Mouse (Mus musculus) erythroid progenitor cell, adult 5-6 weeks (primary cell): ENCODE data around the gene Crcp. TPM values are rescaled to one million over a fixed set of nuclear protein-coding genes. Genes with fewer than 3 reads are reported as not detected.
"Not testable (repeated sequence)": the region's sequence is repeated elsewhere in the genome, so short reads cannot be mapped to it uniquely, and the experiment has no call there.

ENCODE experiments used
- ATAC-seq: replicated peaks from 2 replicates; pipeline ENCODE4 v1.8.0; 2016; ENCODE audit warnings: moderate number of reproducible peaks, mild to moderate bottlenecking, moderate TSS enrichment, inconsistent platforms; ENCODE audit not compliant: poor library complexity, low FRiP score, severe bottlenecking
- total RNA-seq, 2 experiments: library from RNA; stranded (forward) in 1 of 2; stranded (reverse) in 1 of 2; fragments of 150-400 nt in 1 of 2; fragments of 186-747, 209-891 nt in 1 of 2; gene quantifications; 2 replicates each; pipeline versions ENCODE4 v1.2.3 to v1.2.4; 2015 to 2017; ENCODE audit warnings: low replicate concordance in 2 of 2

Gene Crcp
- total RNA-seq, 2 experiments from 2014 or later: 18.1 to 31.4 TPM

DNA sequence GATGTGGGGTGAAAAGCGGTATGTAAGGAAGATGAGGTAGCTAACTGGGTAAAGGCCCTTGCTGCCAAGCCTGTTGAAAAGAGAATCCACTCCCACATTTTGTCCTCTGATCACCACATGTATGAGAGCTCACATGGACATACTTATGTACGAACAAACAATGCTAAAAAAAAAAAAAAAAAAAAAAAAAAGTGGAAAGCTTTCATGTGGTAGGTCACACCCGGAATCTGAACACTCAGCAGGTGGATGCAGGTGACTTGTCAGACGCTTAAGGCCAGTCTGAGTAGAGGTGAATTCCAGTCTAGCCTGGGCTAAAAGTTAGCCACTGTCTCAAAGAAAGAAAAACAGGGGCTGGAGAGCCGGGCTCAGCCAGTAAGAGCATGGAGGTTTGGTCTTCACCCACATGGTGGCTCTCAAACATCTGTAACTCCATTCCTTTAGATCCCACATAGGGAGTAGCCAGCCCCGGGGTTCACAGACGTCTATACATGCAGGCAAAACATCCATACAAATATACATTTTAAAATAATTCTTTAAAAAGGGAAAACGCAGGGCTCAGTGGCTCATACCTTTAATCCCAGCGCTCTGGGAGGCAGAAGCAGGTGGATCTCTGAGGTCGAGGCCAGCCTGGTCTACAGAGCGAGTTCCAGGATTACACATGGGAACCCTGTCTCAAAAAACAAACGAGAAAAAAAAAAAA is 5.9 kb upstream of the Crcp start:
- no peak for ATAC-seq

DNA sequence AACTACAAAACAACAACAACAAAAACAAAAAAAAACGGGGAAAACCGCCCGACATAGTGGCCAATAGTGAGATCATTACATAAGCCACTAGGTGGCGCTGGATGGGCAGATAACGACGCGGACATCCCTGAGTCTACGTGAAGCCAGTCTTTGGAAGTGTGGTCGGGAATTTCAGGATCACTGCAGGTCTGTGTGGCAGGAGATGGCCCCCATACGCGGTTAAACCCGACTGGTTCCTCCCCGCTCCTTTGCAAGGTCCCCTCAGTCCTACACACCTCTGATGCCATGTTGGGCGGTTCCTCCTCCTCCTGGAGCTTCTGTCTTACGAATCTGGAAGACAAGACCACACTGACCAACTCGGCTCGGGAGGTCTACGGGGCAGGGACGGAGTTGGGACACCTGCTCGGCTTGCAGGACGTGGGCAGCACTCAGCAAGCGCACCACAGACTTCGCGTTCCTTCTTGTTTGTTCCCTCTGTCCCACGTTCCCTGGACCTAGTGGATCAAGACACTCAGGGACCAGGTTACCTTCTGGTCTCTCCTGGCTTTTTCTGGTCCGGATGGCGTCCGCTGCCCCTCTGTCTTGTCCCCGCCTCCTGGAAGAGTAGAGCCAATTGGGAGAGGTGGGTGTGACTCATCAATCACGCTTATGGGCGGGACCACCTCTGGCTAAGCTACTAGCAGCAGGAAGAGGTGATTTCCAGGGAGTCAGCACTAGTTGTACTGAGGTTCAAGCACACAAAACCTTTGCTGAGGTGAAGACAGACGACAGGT is 5.1 kb upstream of the Crcp start:
- ATAC-seq: peak; percentile 90

DNA sequence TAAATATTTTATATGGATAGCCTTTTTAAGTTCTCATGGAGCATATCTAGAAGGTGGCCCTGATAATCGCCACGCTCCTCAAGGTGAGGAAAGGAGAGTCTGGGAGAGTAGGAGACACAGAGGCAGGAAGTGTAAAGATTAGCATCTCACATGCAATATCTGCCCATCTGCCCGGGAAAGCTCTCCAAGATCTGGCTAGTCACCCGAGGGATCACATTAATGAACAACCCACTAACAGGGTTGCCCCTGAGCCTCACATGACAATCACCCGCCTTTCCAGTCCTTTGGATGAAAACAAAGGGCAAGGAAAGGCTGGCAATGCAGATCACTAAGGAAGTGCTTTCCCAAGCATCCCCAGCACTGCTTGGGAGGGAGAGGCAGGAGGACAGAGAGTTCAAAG is 2.0 kb upstream of the Crcp start:
- ATAC-seq: no peak

DNA sequence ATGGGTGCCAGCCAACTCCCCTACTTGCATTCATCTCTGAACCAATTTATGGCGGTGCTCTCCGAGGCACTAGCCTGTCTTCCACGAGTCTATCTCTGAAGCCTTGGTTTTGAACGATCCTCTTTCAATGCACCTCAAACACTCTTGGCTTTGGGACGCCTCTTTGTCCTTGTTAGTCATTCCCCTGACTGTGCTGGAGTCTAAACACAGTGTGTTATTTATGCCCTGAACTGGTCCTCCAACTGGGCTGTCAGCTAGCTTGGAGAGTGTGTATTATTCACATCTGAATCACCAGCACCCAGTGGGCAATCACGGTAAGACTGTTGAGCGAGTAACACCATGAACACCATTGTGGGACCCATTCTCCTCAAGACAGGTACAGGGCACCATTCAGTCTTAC is 1.4 kb upstream of the Crcp start:
- no peak for ATAC-seq

DNA sequence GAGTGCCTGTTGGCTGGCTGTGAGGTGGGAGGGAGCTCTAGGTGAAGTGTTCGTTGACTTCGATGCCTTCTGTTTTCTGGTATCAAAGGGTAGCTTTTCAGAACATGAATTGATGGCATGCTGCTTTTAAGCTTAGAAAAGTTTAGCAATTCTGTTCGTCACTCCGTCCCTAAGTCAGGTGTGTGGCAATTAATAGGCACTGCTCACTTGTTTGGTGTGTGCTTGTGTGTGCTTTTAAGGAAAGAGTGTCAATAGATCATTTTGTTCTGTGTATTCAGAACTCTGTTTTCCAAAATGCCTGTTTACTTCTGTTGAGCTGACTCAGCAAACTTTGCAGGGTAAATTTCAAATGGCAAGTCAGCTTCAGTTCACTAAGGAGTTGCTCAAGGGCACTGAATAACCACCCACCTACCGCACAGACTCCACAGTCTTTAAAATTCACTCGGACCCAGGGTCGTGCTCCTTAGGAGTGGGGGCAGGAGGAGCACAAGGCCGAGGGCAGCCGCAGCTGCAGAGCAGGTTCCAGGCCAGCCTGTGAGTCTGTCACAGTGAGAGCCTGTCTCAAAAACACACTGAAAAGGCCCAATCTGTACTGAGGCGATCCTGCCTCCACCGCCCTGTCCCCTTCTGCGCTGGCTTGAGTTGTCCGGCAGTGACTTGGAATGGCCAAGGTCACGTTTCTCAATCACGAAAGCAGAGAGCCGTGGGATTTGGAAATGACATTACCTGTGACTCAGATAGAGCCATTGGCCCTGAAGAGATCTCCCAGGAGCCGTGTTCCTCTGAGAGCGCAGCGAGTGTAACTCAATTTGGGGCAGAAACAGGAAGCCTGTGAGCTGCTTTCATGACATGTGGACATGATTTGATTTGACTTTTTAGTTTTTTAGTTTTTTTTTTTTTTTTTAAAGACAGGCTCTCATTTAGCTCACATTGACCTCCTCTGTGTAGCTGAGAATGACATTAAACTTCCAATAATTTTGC is 2.6 kb downstream of the Crcp start:
- ATAC-seq: no peak

DNA sequence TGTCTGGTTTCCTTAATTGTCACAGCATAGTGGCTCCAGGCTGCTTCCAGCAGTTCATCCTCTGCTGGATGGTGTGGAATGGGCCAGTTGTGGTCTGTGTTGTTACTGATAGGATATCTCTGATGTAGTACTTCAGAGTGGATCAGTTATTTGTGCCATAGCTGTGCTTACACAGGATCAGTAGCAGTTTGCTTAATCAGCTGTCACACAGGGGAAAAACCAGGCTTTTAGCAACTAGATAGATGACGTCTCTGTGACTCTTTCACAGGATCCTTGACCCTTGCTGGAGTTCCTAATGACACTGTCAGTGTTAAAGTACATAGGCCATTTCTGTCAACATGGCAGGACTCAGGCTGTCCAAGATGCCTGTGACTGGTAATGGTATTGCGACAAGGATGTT is 4.8 kb downstream of the Crcp start:
- no peak for ATAC-seq

DNA sequence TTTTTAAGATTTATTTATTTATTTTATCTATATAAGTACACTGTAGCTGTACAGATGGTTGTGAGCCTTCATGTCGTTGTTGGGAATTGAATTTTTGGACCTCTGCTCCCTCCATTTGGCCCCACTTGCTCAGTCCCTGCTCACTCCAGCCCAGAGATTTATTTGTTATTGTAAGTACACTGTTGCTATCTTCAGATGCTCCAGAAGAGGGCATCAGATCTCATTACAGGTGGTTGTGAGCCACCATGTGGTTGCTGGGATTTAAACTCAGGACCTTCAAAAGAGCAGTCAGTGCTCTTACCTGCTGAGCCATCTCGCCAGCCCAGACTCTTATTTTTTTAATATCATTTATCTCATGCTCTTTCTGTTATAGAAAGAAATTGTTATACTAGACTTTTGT is 7.2 kb downstream of the Crcp start:
- ATAC-seq: not testable (repeated sequence)

DNA sequence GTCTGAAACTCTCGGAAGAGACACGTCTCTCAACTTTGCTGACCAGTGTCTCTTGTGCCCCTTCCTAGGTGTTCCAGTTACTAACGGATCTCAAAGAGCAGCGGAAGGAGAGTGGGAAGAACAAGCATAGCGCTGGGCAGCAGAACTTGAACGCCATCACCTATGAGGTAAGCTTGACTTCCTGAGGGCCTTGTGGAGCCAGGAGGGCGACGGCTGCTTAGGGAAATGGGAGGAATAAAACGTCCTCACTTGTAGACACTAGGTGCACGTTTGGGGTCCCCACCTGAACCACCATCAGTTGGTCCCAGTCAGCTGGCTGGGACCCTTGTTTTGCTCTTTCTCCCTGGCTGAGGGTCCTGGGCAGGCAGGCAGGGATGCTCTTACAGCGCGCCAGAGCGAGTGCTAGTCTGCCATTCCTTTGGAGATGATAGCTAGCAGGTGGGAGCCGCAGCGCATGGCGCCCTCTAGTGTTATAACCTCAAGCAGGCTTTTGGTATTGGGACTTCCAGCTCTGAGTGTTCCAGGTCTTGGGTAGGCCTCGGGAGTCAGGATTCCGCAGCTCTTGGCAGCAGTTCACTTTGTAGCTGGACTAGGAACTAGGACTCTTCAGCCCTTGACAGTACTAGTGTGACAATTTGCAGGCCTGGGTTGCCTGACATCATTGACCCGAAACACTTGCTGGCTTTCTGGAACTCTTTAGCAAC is 8.8 kb downstream of the Crcp start:
- peak; percentile 74; the same call in 1 of the 2 replicates for ATAC-seq

DNA sequence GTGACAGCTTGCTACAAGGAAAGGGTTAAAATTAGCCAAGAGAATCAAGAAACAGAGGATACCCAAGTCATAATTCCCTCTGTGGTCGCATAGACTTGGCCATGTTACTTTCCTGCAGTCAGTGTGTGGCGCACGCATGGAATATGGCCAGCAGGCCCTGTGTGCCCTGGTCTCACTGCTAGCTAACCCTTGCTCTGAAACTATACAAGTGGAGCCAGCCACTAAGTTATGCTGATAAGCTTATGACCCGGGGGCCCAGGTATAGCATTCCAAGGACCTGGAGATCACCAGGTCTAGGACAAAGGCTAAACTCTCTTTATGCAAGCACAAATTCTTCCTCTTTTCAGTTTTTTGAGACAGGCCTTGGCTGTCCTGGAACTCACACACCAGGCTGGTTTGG is 11.7 kb downstream of the Crcp start:
- no peak for ATAC-seq

DNA sequence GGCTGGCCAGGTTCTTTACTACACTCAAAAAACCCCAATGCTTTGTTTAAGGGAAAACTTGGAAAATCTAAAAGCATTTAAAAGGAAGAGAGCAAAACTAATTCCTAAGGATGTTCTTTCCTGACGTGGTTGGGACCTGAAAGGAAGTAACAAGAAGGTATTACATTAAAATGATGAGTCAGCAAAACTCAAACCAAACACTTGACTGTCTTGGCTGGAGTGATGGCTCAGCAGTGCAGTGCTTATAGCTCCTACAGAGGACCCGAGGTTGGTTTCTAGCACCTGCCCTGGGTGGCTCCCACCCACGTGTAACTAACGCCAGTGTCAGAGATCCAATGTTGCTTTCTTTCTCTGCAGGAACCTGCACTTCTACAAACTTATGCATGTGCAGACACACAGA is 12.2 kb downstream of the Crcp start:
- no peak for ATAC-seq

DNA sequence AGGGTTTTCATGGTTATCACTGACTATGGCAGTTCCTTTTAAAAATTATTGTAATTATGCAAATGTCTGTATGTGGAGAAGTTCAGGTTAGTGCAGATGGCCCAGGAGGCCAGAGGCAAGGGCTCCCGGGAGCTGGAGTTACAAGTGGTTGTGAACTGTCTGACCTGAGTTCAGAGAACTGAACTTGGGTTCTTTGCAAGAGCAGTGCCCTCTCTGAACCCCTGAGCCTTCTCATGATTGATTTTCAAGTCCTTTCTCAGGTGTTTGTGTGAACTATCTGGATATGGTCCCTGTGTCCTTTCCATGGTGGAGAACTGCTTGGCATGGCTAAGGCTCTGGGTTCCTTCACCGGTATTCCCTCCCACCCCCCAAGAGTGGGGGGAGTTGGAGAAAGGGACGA is 14.7 kb downstream of the Crcp start:
- no peak for ATAC-seq

DNA sequence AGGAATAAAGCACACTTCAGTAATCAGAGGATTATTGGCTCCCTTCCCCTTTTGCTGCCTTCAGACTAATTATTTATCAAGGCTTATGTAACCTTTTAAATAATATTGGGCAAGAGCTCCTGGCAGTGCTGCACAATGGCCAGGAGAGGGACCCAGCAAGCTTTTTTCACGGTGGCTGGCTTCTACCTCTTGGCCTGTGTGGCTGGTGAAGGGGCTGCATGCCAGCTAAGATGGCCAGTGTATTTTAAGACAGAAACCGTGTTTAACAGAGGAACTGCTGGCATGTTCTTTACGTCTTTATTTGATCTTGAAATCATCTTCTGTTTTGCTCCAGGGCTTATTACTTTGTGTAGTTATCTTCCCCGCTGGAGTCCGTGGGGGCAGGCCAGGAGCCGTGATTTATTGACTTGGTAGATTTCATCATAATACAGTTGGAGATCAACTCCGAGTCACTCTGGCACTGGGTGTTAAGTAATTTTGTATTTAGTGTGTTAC is 15.2 kb downstream of the Crcp start:
- ATAC-seq: no peak

DNA sequence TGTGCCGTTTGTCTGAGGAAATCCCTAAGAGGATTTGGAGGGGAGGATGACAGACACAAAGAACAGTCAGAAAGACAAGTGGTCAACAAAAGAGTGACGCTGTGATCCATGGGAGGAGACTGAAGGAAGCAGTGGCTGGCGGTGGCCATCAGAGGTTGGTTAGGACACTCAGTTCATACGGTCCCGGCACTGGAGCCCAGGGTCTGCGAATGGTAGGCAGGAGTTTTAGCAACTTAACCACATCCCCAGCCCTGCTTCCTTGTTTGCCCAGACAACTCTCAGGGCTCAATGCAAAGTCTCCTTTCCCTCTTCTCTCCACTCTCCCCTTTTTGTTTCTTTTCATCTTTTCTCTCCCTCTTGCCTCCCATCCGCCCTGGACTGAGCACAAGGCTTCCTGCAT is 17.0 kb downstream of the Crcp start:
- ATAC-seq: no peak

DNA sequence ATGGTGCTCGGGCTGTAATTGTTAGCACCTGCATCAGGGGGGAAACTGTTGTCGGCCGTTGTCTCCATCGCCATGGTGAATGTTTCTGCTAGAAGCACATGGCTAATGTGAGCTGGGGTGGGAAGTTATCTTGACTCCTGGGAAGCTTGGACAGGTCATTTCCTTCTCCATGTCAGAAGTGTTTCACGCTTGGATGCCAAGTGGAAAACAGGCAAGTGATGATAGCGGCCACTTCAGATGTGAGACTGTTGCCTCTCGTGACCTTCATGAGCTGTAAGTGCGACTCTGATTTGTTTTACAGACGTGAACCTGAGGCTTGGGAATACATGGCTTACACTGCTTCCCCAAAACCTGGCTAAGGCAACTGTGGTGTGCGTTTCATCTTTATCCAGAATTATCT is 17.5 kb downstream of the Crcp start:
- no peak for ATAC-seq

DNA sequence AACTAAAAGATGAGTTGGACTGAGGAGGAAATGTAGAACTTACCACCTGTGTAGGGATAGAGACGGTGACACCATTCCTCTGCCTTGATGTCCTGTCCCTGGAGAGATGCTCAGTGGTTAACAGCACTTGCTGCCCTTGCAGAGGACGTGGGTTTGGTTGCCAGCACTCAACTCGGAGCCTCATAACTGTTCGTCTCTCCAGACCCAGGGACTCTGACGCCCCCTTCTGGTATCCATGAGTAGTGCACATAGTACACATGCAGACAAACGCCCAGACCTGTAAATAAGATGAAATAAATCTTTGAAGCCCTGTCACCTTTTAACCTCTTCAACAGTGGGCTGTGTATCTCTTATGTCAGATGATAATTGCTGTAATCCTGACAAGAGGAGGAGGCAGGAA is 17.9 kb downstream of the Crcp start:
- no peak for ATAC-seq

DNA sequence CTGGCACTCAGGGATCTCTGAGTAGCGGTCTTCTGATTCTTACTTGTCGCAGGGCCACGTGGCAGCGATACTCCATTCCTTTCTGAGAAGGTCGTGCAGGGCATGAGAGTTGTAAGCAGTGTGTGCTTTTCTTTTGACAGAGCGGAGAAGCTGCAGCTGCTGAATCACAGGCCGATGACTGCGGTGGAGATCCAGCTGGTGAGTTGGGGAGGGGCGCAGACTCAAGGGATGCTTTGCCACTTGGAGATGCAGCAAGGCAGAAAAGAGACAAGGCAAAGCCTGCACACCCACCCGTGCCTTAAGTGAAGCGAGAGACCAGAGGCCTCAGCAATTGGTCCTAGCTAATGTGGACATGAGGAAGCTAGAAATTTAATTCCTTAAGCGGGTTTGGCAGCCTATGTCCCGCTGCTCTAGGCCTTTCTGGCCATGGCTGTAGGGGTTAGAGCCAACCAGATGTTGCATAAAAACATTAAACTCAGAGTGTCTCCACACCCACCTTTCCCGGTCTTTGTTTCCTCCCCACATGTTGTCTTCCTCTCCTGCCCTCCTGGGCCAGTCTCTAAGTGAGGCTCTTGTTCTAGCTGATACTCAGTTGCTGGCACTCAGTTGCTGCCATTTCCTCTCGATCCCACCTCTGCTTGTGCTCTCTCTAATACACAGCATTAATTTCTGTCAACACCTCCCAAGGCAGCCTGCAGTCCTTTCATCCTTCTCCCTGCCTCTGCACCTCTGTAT is 19.9 kb downstream of the Crcp start:
- no peak for ATAC-seq

DNA sequence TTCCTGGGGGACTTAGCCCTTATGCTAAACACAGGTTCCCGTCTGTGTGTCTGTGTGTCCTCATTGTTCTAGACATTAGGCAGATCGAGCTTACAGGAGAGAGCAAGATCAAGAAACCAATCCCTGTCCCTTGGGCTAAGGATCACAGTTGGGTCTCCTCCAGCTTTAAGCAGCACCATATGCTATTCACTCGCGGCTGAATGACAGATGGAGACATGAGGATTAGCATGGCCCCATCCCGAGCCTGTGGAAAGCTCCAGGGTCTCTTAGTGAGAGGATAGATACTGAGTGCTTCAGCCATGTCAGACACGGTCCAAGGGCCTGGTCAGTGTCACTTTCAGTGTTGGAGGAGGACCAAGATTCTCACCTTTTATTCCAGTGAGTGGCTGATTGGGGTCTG is 21.3 kb downstream of the Crcp start:
- no peak for ATAC-seq

DNA sequence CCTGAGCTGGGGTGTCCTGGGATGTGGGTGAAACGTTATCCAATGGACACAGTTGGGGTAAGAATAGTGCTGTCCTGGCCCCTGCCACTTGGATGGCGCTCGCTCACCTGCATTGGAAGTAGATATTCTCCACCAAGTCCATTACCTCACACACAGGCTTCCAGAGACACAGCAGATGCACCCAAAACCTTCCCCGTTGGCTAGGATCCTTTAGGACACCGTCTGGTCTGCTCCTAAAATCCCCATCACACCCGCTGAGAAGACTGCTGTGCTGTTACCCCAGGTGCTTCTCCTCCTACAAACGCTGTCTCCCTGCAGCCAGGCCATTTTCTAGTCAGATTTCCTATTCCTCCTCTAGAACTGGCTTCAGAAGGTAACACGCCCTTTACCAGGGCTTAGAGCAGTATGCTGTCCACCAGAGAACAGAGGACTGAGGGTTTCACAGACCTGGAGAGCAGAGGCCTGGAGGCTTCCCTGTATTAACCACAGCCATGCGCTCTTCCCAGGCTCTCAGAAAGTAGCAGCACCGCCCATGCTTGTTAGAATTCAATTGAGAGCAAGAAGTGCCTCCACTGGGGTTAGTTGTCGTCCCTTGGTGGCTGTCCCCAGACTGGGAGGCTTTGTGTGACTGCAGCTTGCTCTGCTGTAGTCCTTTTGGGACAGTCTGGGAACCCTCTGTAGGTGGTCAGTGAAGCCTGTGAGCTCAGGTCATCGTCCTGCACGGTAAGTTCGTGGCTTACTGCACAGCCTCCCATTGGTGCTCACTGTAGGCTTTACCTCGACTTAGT is 22.2 kb downstream of the Crcp start:
- ATAC-seq: no peak
